Mouse (Mus musculus): Measurements from ENCODE around the gene Nr1i2.

GRCm38 (mm10) chr16:38326778-38327397 lies 32.3 kb upstream of the Nr1i2 start:
- no peak for TF ChIP-seq CTCF (IDR thresholded peaks at IDR 0.05; ENCODE audit: extremely low read depth, insufficient read depth, low read length)
- no peak for TF ChIP-seq POLR2A (IDR thresholded peaks at IDR 0.05; ENCODE audit: extremely low read depth, insufficient read depth, low read length)

All from cortical plate, adult 2 months (tissue).